Mouse (Mus musculus): ENCODE data around the gene Olfml1. TPM values are rescaled to one million over a fixed set of nuclear protein-coding genes. Genes with fewer than 3 reads are reported as not detected.

The Olfml1 gene
- polyA plus RNA-seq, 1 experiment from 2014 or later = 16.7 TPM

DNA sequence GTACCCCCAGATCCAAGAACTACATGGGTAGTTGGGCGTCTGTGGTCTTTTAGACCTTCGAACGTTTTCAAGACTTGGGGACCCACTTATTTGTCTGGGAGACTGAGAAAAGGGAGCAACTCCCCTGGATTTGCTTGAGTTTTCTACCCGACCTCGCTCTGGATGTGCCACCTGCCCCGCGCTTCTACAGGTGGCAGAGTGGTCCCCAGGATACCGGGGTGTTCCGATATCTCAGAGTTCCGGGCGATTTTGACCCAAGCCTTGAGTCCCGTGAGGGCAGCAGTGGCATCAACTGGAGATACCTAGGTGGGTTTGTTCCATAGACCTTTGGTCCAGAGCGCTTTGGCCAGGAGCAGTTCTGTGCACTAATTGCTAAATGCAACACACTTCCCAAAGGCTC is 28.2 kb downstream of the Olfml1 start:
- peak overlapping the region; percentile 92 for H3K4me2 ChIP-seq
- peak overlapping the region; percentile 55 for H3K4me3 ChIP-seq
- H3K9me3 ChIP-seq = no peaks in the 10 kb centered on the region
- H3K27me3 ChIP-seq = no peaks in the 10 kb centered on the region
- peak overlapping the region; percentile 37 for H3K9ac ChIP-seq
- peak; percentile 2; the same call in 1 of the 2 replicates for ATAC-seq (ENCODE audit: borderline replicate concordance, extremely low read depth, low FRiP score, low TSS enrichment)
- 15% methylated on average over 13 of the region's 13 CpGs for WGBS
- H3K36me3 ChIP-seq = no peaks in the 10 kb centered on the region
- peaks cover 13% of the 10 kb centered on the region for H3K4me1 ChIP-seq
- no peak overlapping the region for H3K27ac ChIP-seq

DNA sequence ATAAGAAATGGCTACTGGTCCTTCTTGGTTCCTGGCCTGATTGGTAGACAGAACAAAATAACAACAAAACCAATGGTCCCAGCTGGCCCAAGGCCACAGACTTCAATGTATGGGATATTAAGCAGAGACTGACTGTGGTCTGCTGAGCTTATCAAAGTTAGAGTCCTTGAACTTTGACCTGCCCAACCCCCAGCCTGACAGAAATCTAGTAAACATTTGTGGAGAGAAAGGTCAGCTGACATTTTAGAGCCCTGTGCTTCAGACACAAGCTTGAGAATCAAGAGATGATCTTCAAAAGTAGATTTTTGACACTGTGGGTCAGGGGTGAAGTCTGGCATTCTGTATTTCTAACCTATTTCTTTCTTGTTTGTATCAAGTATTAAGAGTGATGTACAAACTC is 29.5 kb downstream of the Olfml1 start:
- Histone ChIP-seq H3K4me3 (no peak overlapping the region), H3K9ac (no peak overlapping the region), H3K4me1 (peaks cover 13% of the 10 kb centered on the region), H3K4me2 (no peak overlapping the region), H3K36me3 (no peaks in the 10 kb centered on the region), H3K27me3 (no peaks in the 10 kb centered on the region), H3K9me3 (no peaks in the 10 kb centered on the region), H3K27ac (no peak overlapping the region)
- ATAC-seq (ENCODE audit: borderline replicate concordance, extremely low read depth, low FRiP score, low TSS enrichment) = no peak

DNA sequence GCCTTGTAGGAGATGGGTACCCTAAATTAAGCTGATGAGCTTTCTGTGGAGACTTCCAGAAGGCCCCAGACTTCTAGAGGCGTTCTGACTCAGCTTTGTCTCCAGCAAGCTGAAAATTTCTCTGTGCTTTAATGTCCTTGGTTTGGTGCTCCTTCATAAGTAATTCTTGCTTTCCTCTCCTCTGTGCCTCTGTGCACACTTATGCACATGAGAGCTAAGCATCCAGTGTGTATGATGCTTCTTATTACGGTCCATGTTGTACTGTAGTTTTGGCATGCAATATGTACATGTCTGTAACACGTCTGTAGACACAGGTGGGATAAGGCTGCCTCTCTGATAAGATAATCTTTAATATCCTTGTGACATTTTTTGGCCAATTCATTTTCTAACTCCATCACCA is 30.7 kb downstream of the Olfml1 start:
- WGBS = 67% methylated on average over 3 of the region's 3 CpGs
- ATAC-seq (ENCODE audit: borderline replicate concordance, extremely low read depth, low FRiP score, low TSS enrichment) = no peak
- Histone ChIP-seq H3K4me1 (peaks cover 13% of the 10 kb centered on the region), H3K27me3 (no peaks in the 10 kb centered on the region), H3K4me2 (no peak overlapping the region), H3K4me3 (no peak overlapping the region), H3K9me3 (no peaks in the 10 kb centered on the region), H3K9ac (no peak overlapping the region), H3K36me3 (no peaks in the 10 kb centered on the region), H3K27ac (no peak overlapping the region)

DNA sequence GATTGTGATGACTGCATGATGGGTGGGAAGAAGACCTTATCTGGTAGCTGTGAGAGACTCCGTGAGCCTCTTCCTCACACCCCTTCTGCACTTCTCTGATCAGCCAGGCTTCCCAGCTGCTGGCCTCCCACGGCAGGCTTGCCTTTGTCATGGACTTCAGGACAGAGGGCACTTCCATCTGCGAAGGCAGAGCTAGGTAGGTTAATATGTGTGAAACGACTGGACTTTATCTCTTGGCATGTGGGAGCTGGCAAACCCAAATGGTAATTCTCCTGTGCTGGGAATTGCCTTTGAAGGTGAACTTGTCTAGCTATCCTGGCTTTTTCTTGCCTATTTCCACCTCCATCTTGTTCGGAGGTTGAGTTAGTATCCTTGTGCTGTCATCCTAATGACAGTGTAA is 33.4 kb downstream of the Olfml1 start:
- Histone ChIP-seq H3K27ac (no peak overlapping the region), H3K9me3 (no peaks in the 10 kb centered on the region), H3K36me3 (no peaks in the 10 kb centered on the region), H3K4me3 (no peak overlapping the region), H3K4me2 (no peak overlapping the region), H3K27me3 (no peaks in the 10 kb centered on the region), H3K4me1 (no peaks in the 10 kb centered on the region), H3K9ac (no peak overlapping the region)
- WGBS = 58% methylated on average over 5 of the region's 5 CpGs
- ATAC-seq (ENCODE audit: borderline replicate concordance, extremely low read depth, low FRiP score, low TSS enrichment) = no peak

DNA sequence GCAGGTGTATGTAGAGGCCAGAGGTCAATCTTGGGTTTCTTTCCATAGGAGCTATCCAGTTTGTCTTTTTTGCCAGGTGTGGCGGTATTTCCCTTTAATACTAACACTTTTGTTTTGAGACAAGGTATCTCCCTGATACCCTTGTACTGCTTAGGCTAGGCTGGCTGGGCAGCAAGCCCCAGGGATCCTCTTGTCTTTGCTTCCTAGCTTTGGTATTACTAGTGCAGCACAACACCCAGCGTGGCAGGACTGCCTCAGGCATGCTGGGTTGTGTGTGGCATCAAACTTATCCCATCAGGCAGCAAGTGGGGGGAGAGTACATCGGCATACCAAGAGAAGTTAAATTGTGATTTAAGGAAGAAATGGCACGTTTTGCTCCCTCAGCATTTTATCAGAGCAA is 35.3 kb downstream of the Olfml1 start:
- H3K27ac ChIP-seq = no peak overlapping the region
- whole genome bisulfite sequencing = 74% methylated on average over 4 of the region's 4 CpGs
- H3K4me1 ChIP-seq = no peaks in the 10 kb centered on the region
- ATAC-seq (ENCODE audit: borderline replicate concordance, extremely low read depth, low FRiP score, low TSS enrichment) = no peak
- no peak overlapping the region for H3K4me2 ChIP-seq
- H3K27me3 ChIP-seq = no peaks in the 10 kb centered on the region
- H3K4me3 ChIP-seq = no peak overlapping the region
- no peaks in the 10 kb centered on the region for H3K36me3 ChIP-seq
- no peak overlapping the region for H3K9ac ChIP-seq
- H3K9me3 ChIP-seq = no peaks in the 10 kb centered on the region

DNA sequence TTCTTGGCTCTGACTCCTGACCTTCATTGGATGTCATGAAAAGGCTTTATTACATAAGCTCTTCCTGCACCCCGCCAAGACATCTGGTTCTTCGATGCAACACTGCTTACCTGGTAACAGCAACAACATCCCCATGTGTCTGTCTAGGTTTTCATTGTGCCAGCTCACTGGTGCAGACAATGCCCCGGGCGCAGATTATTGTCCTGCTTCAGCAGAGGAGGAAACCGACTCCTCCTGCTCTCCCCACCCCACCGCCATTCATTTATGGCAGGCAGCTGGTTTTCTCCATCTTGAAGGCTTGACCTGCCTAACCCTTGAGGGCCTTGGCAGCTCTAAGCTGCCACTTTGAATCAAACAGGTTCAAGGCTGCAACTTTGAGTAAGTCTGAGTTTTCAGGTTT is 35.7 kb downstream of the Olfml1 start:
- Histone ChIP-seq H3K4me2 (no peak overlapping the region), H3K4me3 (no peak overlapping the region), H3K9me3 (no peaks in the 10 kb centered on the region), H3K9ac (no peak overlapping the region), H3K4me1 (no peaks in the 10 kb centered on the region), H3K27me3 (no peaks in the 10 kb centered on the region), H3K27ac (no peak overlapping the region), H3K36me3 (no peaks in the 10 kb centered on the region)
- no peak for ATAC-seq (ENCODE audit: borderline replicate concordance, extremely low read depth, low FRiP score, low TSS enrichment)
- WGBS = 79% methylated on average over 6 of the region's 6 CpGs

DNA sequence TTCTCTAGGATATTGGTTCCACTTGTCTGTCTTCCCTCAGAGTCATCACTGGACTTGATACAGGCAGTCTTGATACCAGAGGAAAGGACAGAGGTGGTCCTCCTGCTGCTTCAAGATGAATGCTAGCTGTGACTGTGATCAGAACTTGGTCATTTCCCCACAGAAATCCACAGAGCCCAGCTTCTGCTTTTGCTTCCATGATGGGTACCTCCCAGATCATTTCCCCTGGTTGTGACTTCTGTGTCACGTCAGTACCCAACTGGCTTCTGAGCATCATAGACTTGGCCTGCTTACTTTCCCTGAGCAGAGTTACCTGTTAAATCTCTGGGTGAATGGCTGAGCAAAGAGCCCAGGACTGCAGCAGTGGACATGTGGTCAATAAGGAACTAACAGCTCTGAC is 40.5 kb downstream of the Olfml1 start:
- H3K27me3 ChIP-seq = no peaks in the 10 kb centered on the region
- H3K36me3 ChIP-seq = no peaks in the 10 kb centered on the region
- ATAC-seq (ENCODE audit: borderline replicate concordance, extremely low read depth, low FRiP score, low TSS enrichment) = no peak
- 78% methylated on average over 1 of the region's 1 CpGs for WGBS
- no peaks in the 10 kb centered on the region for H3K9me3 ChIP-seq
- no peak overlapping the region for H3K27ac ChIP-seq
- H3K4me1 ChIP-seq = no peaks in the 10 kb centered on the region
- H3K4me3 ChIP-seq = no peak overlapping the region
- H3K4me2 ChIP-seq = no peak overlapping the region
- no peak overlapping the region for H3K9ac ChIP-seq

DNA sequence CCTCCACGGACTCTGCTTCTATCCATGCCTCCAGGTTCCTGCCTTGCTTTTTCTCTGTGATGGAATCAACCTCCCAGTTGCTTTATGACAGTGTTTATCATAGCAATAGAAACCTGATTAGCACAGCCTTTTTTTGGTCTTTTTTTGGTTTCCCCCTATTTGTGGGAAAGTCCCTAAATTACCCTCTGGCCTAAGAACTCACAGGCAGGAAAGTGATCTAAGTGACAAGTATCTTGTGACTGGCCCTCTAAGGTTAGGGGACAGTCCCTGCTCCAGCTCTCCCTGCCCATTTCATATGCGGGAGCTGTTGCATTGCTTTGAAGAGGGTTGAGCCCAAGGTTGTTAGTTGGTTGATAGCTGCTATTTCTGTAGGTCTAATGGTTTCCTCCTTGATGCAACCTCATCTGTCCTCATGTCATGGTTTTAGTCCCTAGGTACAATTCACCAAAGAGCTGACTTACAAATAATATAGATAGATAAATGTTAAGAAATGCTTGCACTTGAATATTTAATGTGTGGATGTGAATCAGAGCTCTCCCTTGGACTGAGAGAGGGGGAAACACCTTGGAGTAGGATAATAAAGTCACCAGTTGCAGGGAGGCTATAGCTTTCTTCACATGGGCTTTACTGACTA is 42.5 kb downstream of the Olfml1 start:
- no peak overlapping the region for H3K4me3 ChIP-seq
- no peaks in the 10 kb centered on the region for H3K27me3 ChIP-seq
- no peak overlapping the region for H3K27ac ChIP-seq
- H3K36me3 ChIP-seq = no peaks in the 10 kb centered on the region
- ATAC-seq (ENCODE audit: borderline replicate concordance, extremely low read depth, low FRiP score, low TSS enrichment) = no peak
- H3K9me3 ChIP-seq = no peaks in the 10 kb centered on the region
- no peaks in the 10 kb centered on the region for H3K4me1 ChIP-seq
- no peak overlapping the region for H3K9ac ChIP-seq
- no peak overlapping the region for H3K4me2 ChIP-seq
- 83% methylated on average over 2 of the region's 2 CpGs for WGBS

DNA sequence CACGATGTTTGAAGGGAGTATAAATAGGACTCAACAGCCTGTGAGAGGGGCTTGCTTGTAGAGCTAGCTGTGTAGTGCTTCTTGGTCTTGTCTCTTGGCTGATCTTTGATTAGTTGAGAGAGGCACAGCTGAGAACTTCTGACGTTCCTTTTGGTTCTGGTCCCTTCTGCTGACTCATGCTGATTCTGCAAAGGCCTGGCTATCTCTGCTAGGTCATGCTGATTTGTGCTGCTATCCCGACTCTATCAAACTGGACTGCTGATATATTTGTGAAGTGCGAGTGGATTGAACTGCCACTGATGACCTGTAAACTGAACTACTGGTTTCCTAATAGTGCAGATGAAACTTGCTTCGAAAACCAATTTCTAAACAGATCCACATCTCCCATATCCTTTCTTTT is 43.6 kb downstream of the Olfml1 start:
- no peak for ATAC-seq (ENCODE audit: borderline replicate concordance, extremely low read depth, low FRiP score, low TSS enrichment)
- H3K27me3 ChIP-seq = no peaks in the 10 kb centered on the region
- H3K9ac ChIP-seq = no peak overlapping the region
- no peak overlapping the region for H3K27ac ChIP-seq
- no peaks in the 10 kb centered on the region for H3K36me3 ChIP-seq
- WGBS = 74% methylated on average over 5 of the region's 5 CpGs
- no peak overlapping the region for H3K4me3 ChIP-seq
- no peak overlapping the region for H3K4me2 ChIP-seq
- no peaks in the 10 kb centered on the region for H3K4me1 ChIP-seq
- H3K9me3 ChIP-seq = no peaks in the 10 kb centered on the region

DNA sequence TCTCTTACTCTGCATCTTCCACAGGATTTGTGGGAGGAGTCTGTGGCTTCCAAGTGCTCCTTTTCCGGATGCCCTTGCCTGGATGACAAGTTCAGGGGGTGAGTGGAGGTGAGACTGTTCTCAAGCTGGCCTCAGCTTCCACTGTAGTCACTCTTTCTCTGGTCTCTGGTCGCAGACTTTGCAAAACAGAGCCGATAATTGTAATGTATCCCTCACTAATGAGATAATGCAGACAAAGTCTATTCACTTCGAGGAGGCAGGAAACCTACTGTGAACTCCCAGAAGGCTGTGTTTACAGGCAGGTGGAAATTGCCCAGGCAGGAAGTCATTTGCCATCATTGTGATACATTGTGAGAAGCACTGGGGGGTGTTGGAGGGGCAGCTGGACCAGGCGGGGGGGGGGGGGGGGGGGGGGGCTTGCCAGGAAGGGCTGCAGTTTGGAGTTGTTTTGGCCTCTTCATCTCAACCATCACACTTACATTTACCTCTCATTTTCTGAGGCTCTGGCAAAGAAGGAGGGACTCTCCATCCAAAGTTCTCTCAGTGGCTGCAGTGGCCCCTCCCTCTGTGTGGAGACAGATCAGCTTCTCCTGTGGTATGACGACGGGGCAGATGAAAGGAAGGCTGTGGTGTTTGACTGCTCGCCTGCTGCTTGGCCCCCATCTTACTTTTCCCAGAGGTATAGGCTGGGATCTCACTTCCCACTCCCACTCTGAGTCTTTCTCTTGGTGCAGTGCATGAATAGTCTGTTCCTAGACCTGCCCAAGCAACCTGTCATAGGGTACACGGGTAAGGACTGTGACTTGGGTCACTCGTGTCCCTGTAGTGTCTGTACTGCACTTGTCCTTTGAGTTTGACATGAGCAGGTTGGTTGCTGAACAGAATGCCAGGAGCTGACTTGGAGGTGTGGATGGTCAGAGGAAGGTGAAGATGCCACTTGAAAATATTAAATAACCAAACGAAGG is 51.1 kb downstream of the Olfml1 start:
- whole genome bisulfite sequencing = 36% methylated on average over 10 of the region's 11 CpGs
- no peaks in the 10 kb centered on the region for H3K36me3 ChIP-seq
- no peak overlapping the region for H3K4me2 ChIP-seq
- no peak for ATAC-seq (ENCODE audit: borderline replicate concordance, extremely low read depth, low FRiP score, low TSS enrichment)
- no peak overlapping the region for H3K9ac ChIP-seq
- H3K9me3 ChIP-seq = no peaks in the 10 kb centered on the region
- no peak overlapping the region for H3K4me3 ChIP-seq
- H3K27ac ChIP-seq = no peak overlapping the region
- H3K4me1 ChIP-seq = no peaks in the 10 kb centered on the region
- no peaks in the 10 kb centered on the region for H3K27me3 ChIP-seq

DNA sequence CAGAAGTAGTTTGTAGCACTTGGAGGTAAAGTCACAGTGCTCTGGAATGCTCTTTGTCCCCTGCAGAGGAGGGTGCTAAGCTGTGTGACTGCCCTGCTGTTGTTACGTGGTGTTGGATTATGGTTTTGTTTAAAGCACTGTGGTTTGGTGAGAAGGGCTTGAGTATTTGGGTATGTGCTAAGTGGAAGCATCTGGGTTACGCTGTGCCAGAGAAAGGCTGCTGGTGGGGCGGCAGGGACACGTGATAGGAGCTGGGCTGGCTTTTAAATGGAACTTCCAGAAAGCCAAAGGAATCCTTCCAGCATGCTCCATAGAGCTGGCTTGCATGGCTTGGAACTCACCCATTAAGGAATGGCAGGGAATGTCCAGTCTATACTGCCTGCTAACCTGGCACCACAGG is 52.0 kb downstream of the Olfml1 start:
- Histone ChIP-seq H3K4me3 (no peak overlapping the region), H3K9ac (no peak overlapping the region), H3K4me1 (no peaks in the 10 kb centered on the region), H3K27ac (no peak overlapping the region), H3K27me3 (no peaks in the 10 kb centered on the region), H3K4me2 (no peak overlapping the region), H3K9me3 (no peaks in the 10 kb centered on the region), H3K36me3 (no peaks in the 10 kb centered on the region)
- no peak; the same call in 1 of the 2 replicates for ATAC-seq (ENCODE audit: borderline replicate concordance, extremely low read depth, low FRiP score, low TSS enrichment)
- WGBS = 55% methylated on average over 4 of the region's 4 CpGs

DNA sequence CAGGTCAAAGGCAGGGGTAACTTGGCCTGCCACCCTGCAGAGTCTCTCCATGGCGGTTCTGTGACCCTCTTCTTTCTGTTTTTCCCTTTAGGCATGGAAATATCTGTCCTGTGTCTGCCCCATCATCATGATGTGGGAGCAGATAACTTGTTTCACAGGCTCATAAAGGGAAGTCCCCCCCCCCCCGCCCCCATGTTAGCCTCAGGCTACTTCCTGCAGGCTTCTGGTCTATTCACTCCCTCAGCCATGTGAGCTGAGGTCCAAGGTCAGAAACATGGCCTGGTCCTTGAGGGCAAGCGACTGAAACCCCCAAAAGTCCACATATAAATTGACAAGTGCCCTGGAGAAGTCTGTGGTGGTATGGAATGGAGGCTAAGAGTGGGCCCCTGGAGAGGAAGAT is 52.9 kb downstream of the Olfml1 start:
- Histone ChIP-seq H3K9me3 (no peaks in the 10 kb centered on the region), H3K27me3 (no peaks in the 10 kb centered on the region), H3K27ac (no peak overlapping the region), H3K4me1 (no peaks in the 10 kb centered on the region), H3K4me2 (no peak overlapping the region), H3K36me3 (no peaks in the 10 kb centered on the region), H3K4me3 (no peak overlapping the region), H3K9ac (no peak overlapping the region)
- ATAC-seq (ENCODE audit: borderline replicate concordance, extremely low read depth, low FRiP score, low TSS enrichment) = no peak
- WGBS = 73% methylated on average over 3 of the region's 3 CpGs

All from lung, embryonic 15.5 days (tissue).